In the genomic region with DNA sequence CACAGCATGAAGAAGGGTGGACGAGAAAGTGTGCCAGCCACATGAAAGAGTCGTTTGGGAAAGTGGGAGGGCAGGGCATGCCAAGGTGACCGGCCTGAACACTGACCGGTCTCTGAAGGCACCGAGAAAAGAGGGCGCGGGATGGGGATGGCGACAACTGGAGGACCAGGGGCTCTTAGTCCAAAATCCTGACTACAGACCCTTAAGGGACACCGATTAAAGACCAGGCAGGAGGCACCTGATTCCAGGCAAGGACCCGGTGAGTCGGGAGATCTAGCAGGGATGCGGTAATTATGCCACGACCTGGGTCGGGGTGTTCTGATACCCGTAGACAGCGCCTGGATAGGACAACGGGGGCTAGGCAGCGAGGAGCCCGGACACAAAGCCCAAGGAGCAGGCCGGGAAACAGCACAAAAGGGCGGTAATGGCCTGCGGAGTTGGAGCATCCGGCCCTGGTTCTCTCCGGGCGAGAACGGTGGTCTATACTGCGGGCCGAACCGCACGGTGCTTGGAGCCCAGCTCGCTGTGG, we compare ENCODE assay signal across 1 mouse cellular context.
A peak's percentile ranks its signal among the peaks of the same experiment; 100 is the strongest.
TF ChIP-seq lines count a peak whose summit lies in the region.

No protein-coding gene starts in this region.

TF ChIP-seq in MEL, 35 proteins besides CTCF, POLR2A, EP300 and RAD21:
- TF ChIP-seq MYB (IDR thresholded peaks at IDR 0.05; ENCODE audit: low read depth, low read length) (no peak), UBTF (IDR thresholded peaks at IDR 0.05; ENCODE audit: borderline replicate concordance, insufficient read depth, low read depth, low read length) (0 out of 2 replicates have a peak, but pooled peaks have one; percentile 13)
